Mouse (Mus musculus) liver, adult 2 months (tissue): ENCODE measurements around the gene Ap2a2.

ENCODE experiments used
- CTCF ChIP-seq: fragments of 200-500 bp; IDR thresholded peaks from 2 replicates; pipeline ENCODE4 v1.5.1; 2011; ENCODE audit warnings: low read depth, low read length, control low read depth
- POLR2A ChIP-seq: fragments of 200-500 bp; IDR thresholded peaks from 2 replicates; pipeline ENCODE4 v1.6.1; 2011; ENCODE audit warnings: low read length, control low read depth; ENCODE audit not compliant: insufficient read depth; ENCODE audit errors: extremely low read depth

DNA sequence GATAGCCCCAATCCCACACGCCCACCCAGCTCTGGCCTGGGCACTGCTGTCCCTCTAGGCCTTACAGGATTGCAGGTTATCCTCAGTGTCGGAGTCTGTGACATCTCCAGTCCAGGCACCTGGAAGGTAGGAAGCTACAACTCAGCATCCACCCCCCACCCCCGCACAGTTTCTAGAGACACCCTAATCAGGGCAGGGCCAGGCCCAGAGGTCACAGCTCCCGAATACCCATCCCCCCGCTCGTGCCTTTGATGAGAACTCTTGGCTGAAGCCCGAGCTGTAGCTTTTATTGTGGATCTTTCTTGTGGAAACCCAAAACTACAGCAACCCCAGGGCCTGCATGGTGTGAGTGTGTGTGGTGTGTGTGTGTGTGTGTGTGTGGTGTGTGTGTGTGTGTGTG is 90.2 kb downstream of the Ap2a2 start:
- TF ChIP-seq POLR2A (no peak), CTCF (no peak)
